Mouse (Mus musculus) CH12.LX (cell line): ENCODE measurements at regions not wholly inside any gene's neighbourhood (a gene's known extent, or its start where the extent isn't known, plus 50 kb on each side); places are given as distances from the start of the nearest gene placed in this dataset.
A peak's percentile ranks its signal among the peaks of the same experiment; 100 is the strongest.

Experiments used
- DNase-seq: peaks from one replicate; pipeline ENCODE4 v3.0.0-alpha.2; 2013; ENCODE audit errors: extremely low read depth
- H3K27ac ChIP-seq: 2 replicates; pipeline ENCODE4 v1.5.1; 2012; ENCODE audit warnings: low read depth, mild to moderate bottlenecking, control low read depth, moderate library complexity; ENCODE audit not compliant: insufficient read depth
- H3K27me3 ChIP-seq: replicated peaks from 2 replicates; pipeline ENCODE3; 2012; ENCODE audit warnings: inconsistent platforms
- H3K36me3 ChIP-seq, 2 experiments: replicated peaks in 1 of 2; 2 replicates each; pipeline versions ENCODE3 to v1.6.1; 2012; ENCODE audit warnings: inconsistent platforms in 1 of 2, low read length in 1 of 2, mild to moderate bottlenecking in 1 of 2, mixed read lengths in 1 of 2, moderate library complexity in 1 of 2; ENCODE audit not compliant: control insufficient read depth in 1 of 2, insufficient read depth in 1 of 2
- H3K4me1 ChIP-seq, 2 experiments: 2 replicates each; pipeline ENCODE4 v1.6.1; 2012; ENCODE audit warnings: inconsistent platforms in 1 of 2, moderate library complexity in 1 of 2; ENCODE audit not compliant: insufficient read depth in 2 of 2, control insufficient read depth in 1 of 2
- H3K4me2 ChIP-seq: 2 replicates; pipeline ENCODE4 v1.6.1; 2012; ENCODE audit warnings: low read depth, mild to moderate bottlenecking, control low read depth; ENCODE audit not compliant: poor library complexity, insufficient read depth, severe bottlenecking
- H3K4me3 ChIP-seq, 3 experiments: fragments of 150-350 bp in 1 of 3; sonication (generic) in 1 of 3; replicated peaks in 1 of 3; 2 replicates each; pipeline versions ENCODE3 to v1.5.1; 2011 to 2012; ENCODE audit warnings: low read depth in 2 of 3, low read length in 2 of 3, mild to moderate bottlenecking in 2 of 3, moderate library complexity in 2 of 3, control low read depth in 1 of 3, improper control_type of control experiment in 1 of 3, inconsistent platforms in 1 of 3, mixed read lengths in 1 of 3; ENCODE audit not compliant: poor library complexity in 1 of 3
- H3K79me2 ChIP-seq: replicated peaks from 2 replicates; pipeline ENCODE4 v1.6.1; 2012; ENCODE audit warnings: mild to moderate bottlenecking, moderate library complexity; ENCODE audit not compliant: control insufficient read depth, poor library complexity, insufficient read depth, severe bottlenecking; ENCODE audit errors: extremely low read depth
- H3K9ac ChIP-seq: 2 replicates; pipeline ENCODE4 v1.6.1; 2012; ENCODE audit warnings: low read depth, mild to moderate bottlenecking, control low read depth, moderate library complexity; ENCODE audit not compliant: insufficient read depth
- H3K9me3 ChIP-seq: replicated peaks from 2 replicates; pipeline ENCODE3; 2012; ENCODE audit warnings: low read length, inconsistent platforms, mixed read lengths
- ELF1 ChIP-seq: IDR thresholded peaks from 2 replicates; pipeline ENCODE4 v1.6.1; 2014; ENCODE audit warnings: low read depth, mild to moderate bottlenecking, inconsistent platforms, low read length, improper control_type of control experiment
- EP300 ChIP-seq: IDR thresholded peaks from 2 replicates; pipeline ENCODE4 v1.6.1; 2011; ENCODE audit warnings: low read length, improper control_type of control experiment
- IRF4 ChIP-seq: IDR thresholded peaks from 2 replicates; pipeline ENCODE4 v1.6.1; 2014; ENCODE audit warnings: low read depth, mild to moderate bottlenecking, inconsistent platforms, low read length, improper control_type of control experiment
- KAT2A ChIP-seq: IDR thresholded peaks from 2 replicates; pipeline ENCODE4 v1.6.1; 2012; ENCODE audit warnings: low read length, improper control_type of control experiment, inconsistent platforms; ENCODE audit not compliant: insufficient replicate concordance
- RAD21 ChIP-seq: IDR thresholded peaks from 2 replicates; pipeline ENCODE4 v1.6.1; 2011; ENCODE audit warnings: low read depth, mild to moderate bottlenecking, low read length, improper control_type of control experiment, moderate library complexity
- UBTF ChIP-seq: IDR thresholded peaks from 2 replicates; pipeline ENCODE4 v1.6.1; 2012; ENCODE audit warnings: low read depth, mild to moderate bottlenecking, inconsistent platforms, low read length, improper control_type of control experiment, moderate library complexity
- ZKSCAN1 ChIP-seq: IDR thresholded peaks from 2 replicates; pipeline ENCODE4 v1.6.1; 2012; ENCODE audit warnings: low read depth, inconsistent platforms, low read length, improper control_type of control experiment, borderline replicate concordance
- ZNF384 ChIP-seq: IDR thresholded peaks from 2 replicates; pipeline ENCODE4 v1.6.1; 2012; ENCODE audit warnings: low read depth, low read length, improper control_type of control experiment, inconsistent platforms
- dilution Hi-C: fragments of 300-500 bp; cut with MboI; formaldehyde crosslinking; loops from 2 replicates; pipeline ENCODE4 v1.14.3; 2020; ENCODE audit warnings: low sequenced_read_pairs; ENCODE audit not compliant: extremely low pct_unique_long_range_greater_than_20kb, extremely low pct_ligation_motif_present
- in situ Hi-C: fragments of 300-500 bp; cut with MboI; formaldehyde crosslinking; loops from 3 replicates; pipeline ENCODE4 v1.14.3; 2019; ENCODE audit warnings: low sequenced_read_pairs, low pct_ligation_motif_present, low pct_unique_long_range_greater_than_20kb, mixed read lengths

GRCm38 (mm10) chr17:51240360-51240993 is 61.3 kb upstream of the Tbc1d5 start:
- H3K4me1 ChIP-seq = peaks cover 0 to 18% of the 10 kb centered on the region in 2 experiments; a peak in 2 of 4 replicates
- H3K27ac ChIP-seq = no peak overlapping the region
- peak overlapping the region; percentile 62; the same call in 1 of the 2 replicates for H3K4me2 ChIP-seq
- in situ Hi-C loops = no loop called here
- peak; percentile 82 for DNase-seq
- H3K27me3 ChIP-seq = no peaks in the 10 kb centered on the region
- no peaks in the 10 kb centered on the region for H3K36me3 ChIP-seq
- no peak overlapping the region for H3K4me3 ChIP-seq
- H3K79me2 ChIP-seq = no peaks in the 10 kb centered on the region
- no peak overlapping the region for H3K9ac ChIP-seq
- TF ChIP-seq IRF4 (0 out of 2 replicates have a peak, but pooled peaks have one; percentile 41), UBTF (no peak), ZNF384 (peak; percentile 78), EP300 (peak; percentile 65), ELF1 (0 out of 2 replicates have a peak, but pooled peaks have one; percentile 28), KAT2A (no peak)
- H3K9me3 ChIP-seq = no peaks in the 10 kb centered on the region
- dilution Hi-C loops = no loop called here

GRCm38 (mm10) chr17:51239465-51239864 is 60.3 kb upstream of the Tbc1d5 start:
- H3K36me3 ChIP-seq = no peaks in the 10 kb centered on the region
- H3K4me2 ChIP-seq = no peak overlapping the region
- no peaks in the 10 kb centered on the region for H3K9me3 ChIP-seq
- no peaks in the 10 kb centered on the region for H3K27me3 ChIP-seq
- no peak for DNase-seq
- no peak overlapping the region for H3K4me3 ChIP-seq
- H3K9ac ChIP-seq = no peak overlapping the region
- dilution Hi-C loops = no loop called here
- peaks cover 0 to 18% of the 10 kb centered on the region in 2 experiments; a peak in 2 of 4 replicates for H3K4me1 ChIP-seq
- in situ Hi-C loops = no loop called here
- H3K79me2 ChIP-seq = no peaks in the 10 kb centered on the region
- H3K27ac ChIP-seq = no peak overlapping the region
- TF ChIP-seq RAD21 (no peak), KAT2A (no peak), ZKSCAN1 (no peak)
